Mouse (Mus musculus) ES-E14 (cell line): ENCODE data around the gene Serpinb2. TPM values are rescaled to one million over a fixed set of nuclear protein-coding genes. Genes with fewer than 3 reads are reported as not detected.

Experiments
- DNase-seq: peaks from one replicate; pipeline ENCODE4 v3.0.0-alpha.2; 2013; ENCODE audit warnings: low read depth, low spot score
- H3K27ac ChIP-seq: 2 replicates; pipeline ENCODE4 v1.5.1; 2012; ENCODE audit warnings: low read depth, mild to moderate bottlenecking, low read length, moderate library complexity, mixed read lengths; ENCODE audit not compliant: poor library complexity, insufficient read depth, severe bottlenecking
- H3K36me3 ChIP-seq: 2 replicates; pipeline ENCODE4 v1.6.1; 2012; ENCODE audit warnings: mild to moderate bottlenecking, low read length, moderate library complexity, mixed read lengths; ENCODE audit not compliant: control insufficient read depth, poor library complexity, insufficient read depth, severe bottlenecking
- H3K4me1 ChIP-seq, 2 experiments: fragments of 150-350 bp in 1 of 2; sonication (generic) in 1 of 2; 2 replicates each; pipeline ENCODE4 v1.6.1; 2012; ENCODE audit warnings: low read length in 2 of 2, mild to moderate bottlenecking in 1 of 2, mixed read lengths in 1 of 2; ENCODE audit not compliant: control insufficient read depth in 2 of 2, insufficient read depth in 2 of 2, poor library complexity in 1 of 2
- H3K4me3 ChIP-seq, 2 experiments: fragments of 150-350 bp in 1 of 2; sonication (generic) in 1 of 2; 2 replicates each; pipeline ENCODE4 v1.5.1; 2012; ENCODE audit warnings: low read length in 2 of 2, low read depth in 1 of 2, mild to moderate bottlenecking in 1 of 2, mixed read lengths in 1 of 2; ENCODE audit not compliant: insufficient read depth in 1 of 2, poor library complexity in 1 of 2, severe bottlenecking in 1 of 2
- H3K9ac ChIP-seq: 2 replicates; pipeline ENCODE4 v1.6.1; 2012; ENCODE audit warnings: low read depth, mild to moderate bottlenecking, low read length, mixed read lengths; ENCODE audit not compliant: poor library complexity, insufficient read depth, severe bottlenecking
- H3K9me3 ChIP-seq: fragments of 150-350 bp; sonication (generic); 2 replicates; pipeline ENCODE4 v1.6.1; 2012; ENCODE audit warnings: low read depth, mild to moderate bottlenecking, low read length; ENCODE audit not compliant: control insufficient read depth, insufficient read depth
- CHD2 ChIP-seq: IDR thresholded peaks from 2 replicates; pipeline ENCODE4 v1.6.1; 2014; ENCODE audit warnings: mild to moderate bottlenecking, low read depth, low read length, inconsistent platforms
- HCFC1 ChIP-seq: IDR thresholded peaks from 2 replicates; pipeline ENCODE4 v1.6.1; 2012; ENCODE audit warnings: low read length, inconsistent platforms, borderline replicate concordance; ENCODE audit not compliant: insufficient read depth
- MAFK ChIP-seq: IDR thresholded peaks from 2 replicates; pipeline ENCODE4 v1.6.1; 2014; ENCODE audit warnings: mild to moderate bottlenecking, low read depth, low read length, inconsistent platforms; ENCODE audit not compliant: insufficient read depth
- ZC3H11A ChIP-seq: IDR thresholded peaks from 2 replicates; pipeline ENCODE4 v1.6.1; 2012; ENCODE audit warnings: low read depth, mild to moderate bottlenecking, inconsistent platforms, low read length, borderline replicate concordance
- ZNF384 ChIP-seq: IDR thresholded peaks from 2 replicates; pipeline ENCODE4 v1.6.1; 2012; ENCODE audit warnings: low read depth, low read length, inconsistent platforms
- in situ Hi-C, 2 experiments: fragments of 600-800 bp; cut with MboI; formaldehyde crosslinking; loops; one replicate each; pipeline ENCODE4 v1.15.1; 2025; ENCODE audit warnings: low sequenced_read_pairs in 2 of 2, inconsistent platforms in 1 of 2; ENCODE audit not compliant: unreplicated experiment in 2 of 2
- total RNA-seq: library from RNA; depleted of rRNA; stranded (reverse); fragments of 300-350 nt; gene quantifications from 2 replicates; pipeline ENCODE4 v1.2.3, GENCODE M21; 2012

Serpinb2 gene
- total RNA-seq, 1 experiment, result 0.85 TPM

DNA sequence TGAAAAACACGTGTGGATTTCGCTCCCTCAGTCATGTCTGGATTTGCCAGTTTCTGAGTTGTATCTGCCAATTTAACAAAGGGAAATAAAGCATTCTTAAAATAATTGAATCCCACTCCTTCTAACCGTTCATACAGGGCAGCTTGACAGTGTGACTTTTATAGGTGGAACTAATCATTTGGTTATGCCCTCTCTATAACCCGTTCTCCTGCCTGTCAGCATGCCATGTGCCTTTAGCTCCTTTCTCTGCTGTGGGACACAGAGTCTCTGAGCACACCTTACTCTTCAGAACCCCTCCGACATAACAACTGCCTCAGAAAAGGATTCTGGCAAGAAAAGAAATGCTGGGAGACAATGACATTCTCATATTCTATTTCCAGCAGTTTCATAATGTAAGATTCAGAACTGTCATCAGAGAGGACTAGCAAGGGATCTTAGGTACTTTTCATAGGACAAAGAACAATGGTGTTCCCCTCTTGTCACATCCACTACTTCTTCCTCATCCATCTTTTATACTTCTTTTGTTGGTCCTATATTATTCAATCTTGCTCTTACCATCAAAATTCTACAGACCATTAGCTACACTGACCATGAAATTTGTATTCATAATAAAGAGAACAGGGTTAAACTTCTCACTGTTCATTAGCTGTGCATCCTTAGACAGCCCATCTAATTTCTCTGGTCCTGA lies 18.3 kb downstream of the Serpinb2 start:
- Histone ChIP-seq H3K36me3 (no peaks in the 10 kb centered on the region), H3K4me3 (no peak overlapping the region), H3K4me1 (no peaks in the 10 kb centered on the region), H3K9me3 (no peaks in the 10 kb centered on the region), H3K27ac (no peak overlapping the region), H3K9ac (no peak overlapping the region)
- no peak for DNase-seq
- TF ChIP-seq ZC3H11A, result no peak
- TF ChIP-seq ZNF384, result no peak
- no peak for TF ChIP-seq HCFC1
- TF ChIP-seq CHD2, result no peak
- in situ Hi-C loops, result no loop called here

GRCm38 (mm10) chr1:107533736-107534135 lies 22.5 kb downstream of the Serpinb2 start:
- TF ChIP-seq MAFK (no peak), CHD2 (no peak)
- H3K9ac ChIP-seq, result no peak overlapping the region
- in situ Hi-C loops, result no loop called here
- no peak for DNase-seq
- H3K36me3 ChIP-seq, result no peaks in the 10 kb centered on the region
- no peaks in the 10 kb centered on the region for H3K4me1 ChIP-seq
- H3K27ac ChIP-seq, result no peak overlapping the region
- H3K9me3 ChIP-seq, result no peaks in the 10 kb centered on the region
- H3K4me3 ChIP-seq, result no peak overlapping the region

GRCm38 (mm10) chr1:107537435-107537834 lies 26.2 kb downstream of the Serpinb2 start:
- no peak overlapping the region for H3K27ac ChIP-seq

GRCm38 (mm10) chr1:107559494-107559893 lies 48.3 kb downstream of the Serpinb2 start:
- H3K4me3 ChIP-seq, result no peak overlapping the region
- DNase-seq, result no peak
- in situ Hi-C loops, result no loop called here
- no peak for TF ChIP-seq CHD2
- no peak for TF ChIP-seq HCFC1
- TF ChIP-seq MAFK, result no peak
- no peak for TF ChIP-seq ZNF384
- no peak for TF ChIP-seq ZC3H11A
- H3K27ac ChIP-seq, result no peak overlapping the region
- H3K4me1 ChIP-seq, result no peaks in the 10 kb centered on the region
- H3K9me3 ChIP-seq, result no peaks in the 10 kb centered on the region
- H3K9ac ChIP-seq, result no peak overlapping the region
- H3K36me3 ChIP-seq, result no peaks in the 10 kb centered on the region

More at GRCm38 (mm10) chr1:107537435-107537834, 26.2 kb downstream of the Serpinb2 start:
- Histone ChIP-seq H3K4me1 (no peaks in the 10 kb centered on the region), H3K4me3 (no peak overlapping the region), H3K36me3 (no peaks in the 10 kb centered on the region), H3K9ac (no peak overlapping the region), H3K9me3 (no peaks in the 10 kb centered on the region)
- in situ Hi-C loops, result no loop called here
- TF ChIP-seq CHD2 (no peak), ZNF384 (no peak), MAFK (no peak), HCFC1 (no peak), ZC3H11A (no peak)
- no peak for DNase-seq

DNA sequence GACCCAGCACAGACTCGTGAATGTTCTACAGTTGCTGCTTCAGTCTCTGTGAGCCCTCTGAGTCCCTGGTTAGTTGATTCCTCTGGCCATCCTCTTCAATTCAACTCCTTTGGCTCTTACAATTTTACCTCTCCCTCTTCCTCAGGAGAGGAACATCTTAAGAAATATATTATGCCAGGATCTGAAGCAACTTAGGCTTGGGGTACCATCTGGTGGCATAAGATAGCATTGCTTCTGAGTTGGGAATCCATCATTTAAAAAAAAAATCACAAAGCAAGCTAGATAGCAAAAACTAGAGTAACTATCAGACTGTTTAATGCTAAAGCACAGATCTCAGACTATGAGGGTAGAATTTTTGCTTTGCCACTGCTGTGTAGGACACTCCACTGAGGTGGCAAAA lies 50.9 kb downstream of the Serpinb2 start:
- in situ Hi-C loops, result no loop called here
- H3K9me3 ChIP-seq, result no peaks in the 10 kb centered on the region
- no peak for TF ChIP-seq CHD2
- TF ChIP-seq ZC3H11A, result no peak
- TF ChIP-seq MAFK, result no peak
- no peak for TF ChIP-seq ZNF384
- no peak for TF ChIP-seq HCFC1
- DNase-seq, result no peak
- H3K27ac ChIP-seq, result no peak overlapping the region
- H3K4me1 ChIP-seq, result no peaks in the 10 kb centered on the region
- H3K36me3 ChIP-seq, result no peaks in the 10 kb centered on the region
- no peak overlapping the region for H3K9ac ChIP-seq
- H3K4me3 ChIP-seq, result no peak overlapping the region
